Mouse (Mus musculus) retina, postnatal 7 days (tissue): ENCODE data around the gene Tex16.

Source experiments
- DNase-seq: peaks from one replicate; pipeline ENCODE4 v3.0.0-alpha.2; 2012; ENCODE audit warnings: low read depth, low spot score

Tex16 gene

GRCm38 (mm10) chrX:112010707-112011106, at the start of gene Tex16:
Gene Tex16 (plus strand): TSS chrX:112011007.
- DNase-seq = no peak

GRCm38 (mm10) chrX:111999661-112000060, 11.1 kb upstream of the Tex16 start:
- no peak for DNase-seq
